Mouse (Mus musculus) heart, adult 2 months (tissue): ENCODE results near the gene Nipbl. TPM values are rescaled to one million over a fixed set of nuclear protein-coding genes. Genes with fewer than 3 reads are reported as not detected.
A peak's percentile ranks its signal among the peaks of the same experiment; 100 is the strongest.

Source experiments
- DNase-seq, 2 experiments: peaks; one replicate each; pipeline ENCODE4 v3.0.0; 2021
- H3K27ac ChIP-seq: fragments of 200-600 bp; 2 replicates; pipeline ENCODE4 v1.8.1; 2022
- H3K27me3 ChIP-seq: fragments of 200-500 bp; 2 replicates; pipeline ENCODE4 v1.6.1; 2012; ENCODE audit warnings: mild to moderate bottlenecking, low read length, inconsistent platforms, mixed read lengths; ENCODE audit not compliant: control insufficient read depth, insufficient read depth
- H3K36me3 ChIP-seq: fragments of 200-500 bp; 2 replicates; pipeline ENCODE4 v1.6.1; 2012; ENCODE audit warnings: low read length, inconsistent platforms; ENCODE audit not compliant: control insufficient read depth, insufficient read depth
- H3K4me1 ChIP-seq: fragments of 200-500 bp; 2 replicates; pipeline ENCODE4 v1.6.1; 2011; ENCODE audit warnings: low read length; ENCODE audit not compliant: control insufficient read depth, insufficient read depth
- H3K4me3 ChIP-seq: fragments of 200-600 bp; 2 replicates; pipeline ENCODE4 v1.8.1; 2022
- H3K79me2 ChIP-seq: fragments of 200-500 bp; replicated peaks from 2 replicates; pipeline ENCODE4 v1.6.1; 2012; ENCODE audit warnings: mild to moderate bottlenecking, inconsistent platforms, low read length, moderate library complexity, mixed read lengths; ENCODE audit not compliant: control insufficient read depth, insufficient read depth
- H3K9ac ChIP-seq: fragments of 200-500 bp; 2 replicates; pipeline ENCODE4 v1.6.1; 2012; ENCODE audit warnings: low read depth, mild to moderate bottlenecking, control low read depth, inconsistent platforms, low read length, mixed read lengths
- CTCF ChIP-seq: fragments of 200-600 bp; IDR thresholded peaks from 2 replicates; pipeline ENCODE4 v1.8.1; 2022; ENCODE audit warnings: antibody characterized with exemption, mild to moderate bottlenecking, moderate library complexity
- EP300 ChIP-seq: fragments of 200-500 bp; IDR thresholded peaks from 2 replicates; pipeline ENCODE4 v1.6.1; 2011; ENCODE audit warnings: low read depth, low read length, control low read depth; ENCODE audit not compliant: insufficient read depth
- POLR2A ChIP-seq: fragments of 200-500 bp; IDR thresholded peaks from 2 replicates; pipeline ENCODE4 v1.6.1; 2011; ENCODE audit warnings: mild to moderate bottlenecking, low read depth, low read length, control low read depth; ENCODE audit not compliant: insufficient read depth
- WGBS: fragments of 180-500 bp; shearing (Covaris S2); methylation state at CpG from one replicate; pipeline ENCODE4 v1.1.7; 2018; 5-methylcytosine and 5-hydroxymethylcytosine counted together
- intact Hi-C: fragments of 180-260 bp; cut with DNase I; formaldehyde crosslinking; loops from one replicate; pipeline ENCODE4 v1.15.1; 2025
- polyA plus RNA-seq: library from polyadenylated mRNA; depleted of rRNA; stranded (reverse); fragments of >200 nt; gene quantifications from 2 replicates; pipeline ENCODE4 v1.2.3, GENCODE M21; 2012
- total RNA-seq, 2 experiments: library from RNA; stranded (reverse); gene quantifications; 2 replicates each; pipeline ENCODE4 v1.2.3; 2021

Gene Nipbl
- total and polyA plus RNA-seq, 3 experiments = 4.1 to 29.5 (median 26.6) TPM

DNA sequence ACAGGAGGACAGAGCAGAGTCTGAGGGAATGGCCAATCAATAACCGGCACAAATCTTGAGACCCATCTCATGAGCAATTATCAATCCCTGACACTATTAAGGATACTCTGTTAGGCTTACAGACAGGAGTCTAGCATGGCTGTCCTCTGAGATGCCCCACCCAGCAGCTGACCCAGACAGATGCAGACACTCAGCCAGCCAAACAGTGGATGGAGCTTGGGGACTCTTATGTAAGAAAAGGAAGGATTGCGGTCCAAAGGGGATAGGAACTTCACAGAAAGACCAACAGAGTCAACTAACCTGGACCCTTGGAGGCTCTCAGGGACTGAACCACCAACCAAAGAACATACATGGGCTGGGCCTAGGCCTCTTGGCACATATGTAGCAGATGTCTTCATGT lies 42.7 kb downstream of the Nipbl start:
- peak in 1 of 2 experiments; percentile 34 for DNase-seq
- Histone ChIP-seq H3K4me1 (peaks cover 2% of the 10 kb centered on the region), H3K79me2 (peaks cover 2% of the 10 kb centered on the region; the same call in 1 of the 2 replicates), H3K27me3 (no peaks in the 10 kb centered on the region), H3K4me3 (no peak overlapping the region), H3K27ac (no peak overlapping the region), H3K36me3 (peaks cover 4% of the 10 kb centered on the region), H3K9ac (no peak overlapping the region)
- intact Hi-C loops = loop anchor here (5.0 kb wide), 1 partner anchor 41 kb away; the partner anchor contains the start of gene Nipbl
- WGBS = 84% methylated on average over 2 of the region's 2 CpGs
- TF ChIP-seq CTCF (no peak), EP300 (no peak), POLR2A (no peak)

DNA sequence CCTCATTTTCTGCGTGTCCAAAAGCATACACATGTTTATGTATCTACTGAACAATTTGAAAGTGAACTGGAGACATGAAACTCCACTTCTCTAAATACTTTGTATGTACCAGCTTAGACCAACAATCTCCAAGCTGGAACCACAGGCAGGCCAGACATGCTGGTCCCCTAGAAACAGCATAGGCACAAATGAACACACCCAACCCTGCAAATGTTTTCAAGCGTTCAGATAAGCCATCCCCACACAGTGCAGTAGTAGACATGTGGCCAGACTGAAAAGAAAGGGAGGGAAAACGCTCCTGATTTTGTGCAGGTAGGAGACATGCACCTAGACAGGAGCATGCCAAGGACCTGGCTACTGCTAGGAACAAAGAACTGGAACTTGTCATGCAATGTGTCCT lies 52.5 kb downstream of the Nipbl start:
- Histone ChIP-seq H3K79me2 (peaks cover 4% of the 10 kb centered on the region), H3K36me3 (peaks cover 2% of the 10 kb centered on the region; the same call in 1 of the 2 replicates), H3K27me3 (no peaks in the 10 kb centered on the region), H3K9ac (no peak overlapping the region), H3K27ac (no peak overlapping the region), H3K4me1 (peaks cover 4% of the 10 kb centered on the region), H3K4me3 (no peak overlapping the region)
- WGBS = 64% methylated on average over 3 of the region's 3 CpGs
- no peak for TF ChIP-seq EP300
- no peak for TF ChIP-seq CTCF
- no peak for TF ChIP-seq POLR2A
- no peak for DNase-seq
- intact Hi-C loops = no loop called here

DNA sequence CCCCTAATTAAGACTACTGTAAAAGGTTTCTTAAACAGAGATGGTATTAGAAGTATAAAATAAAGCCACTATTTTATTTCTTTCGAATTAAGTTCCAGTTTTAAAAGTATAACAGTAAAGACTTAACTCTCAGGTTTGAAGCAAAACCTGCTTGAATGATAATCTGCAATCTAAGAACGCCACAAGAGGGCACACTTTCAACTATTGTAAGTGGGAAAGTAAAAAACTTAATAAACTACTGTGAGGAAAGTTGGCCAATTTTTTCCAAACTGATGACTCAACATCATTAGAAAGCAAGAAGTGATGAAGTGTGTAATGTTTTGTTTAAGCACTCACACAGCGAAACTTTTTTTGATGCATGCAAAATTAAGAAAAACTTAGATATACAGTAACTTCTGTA lies 62.0 kb downstream of the Nipbl start:
- Histone ChIP-seq H3K9ac (no peak overlapping the region), H3K36me3 (no peaks in the 10 kb centered on the region), H3K27me3 (no peaks in the 10 kb centered on the region), H3K4me3 (no peak overlapping the region), H3K4me1 (no peaks in the 10 kb centered on the region), H3K27ac (no peak overlapping the region), H3K79me2 (peaks cover 2% of the 10 kb centered on the region; the same call in 1 of the 2 replicates)
- DNase-seq = no peak
- TF ChIP-seq CTCF (peak; percentile 87), EP300 (no peak)
- intact Hi-C loops = loop anchor here (2.0 kb wide), 2 partner anchors 63 to 207 kb away; partner anchors contain the start of gene Nipbl
- 38% methylated on average over 3 of the region's 3 CpGs for WGBS

DNA sequence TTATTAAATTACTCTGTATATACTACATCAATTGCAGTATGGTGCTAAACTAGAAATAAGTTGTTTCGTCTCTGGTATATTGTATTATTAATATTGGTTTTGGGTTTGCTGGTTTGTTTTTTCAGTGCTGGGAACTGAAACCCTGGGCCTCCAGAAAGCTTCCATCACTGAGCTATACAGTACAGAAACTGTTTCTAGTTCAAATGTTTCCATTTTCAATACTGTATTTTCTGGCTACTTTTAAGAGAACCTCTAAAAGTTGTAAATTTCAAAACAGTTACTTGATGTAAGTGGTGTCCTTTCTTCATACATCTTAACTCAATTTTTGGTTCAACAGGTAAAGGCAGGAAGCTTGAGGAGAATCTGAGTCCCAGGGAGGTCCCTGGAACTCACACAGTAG lies 68.6 kb downstream of the Nipbl start:
- no peaks in the 10 kb centered on the region for H3K36me3 ChIP-seq
- H3K27me3 ChIP-seq = no peaks in the 10 kb centered on the region
- TF ChIP-seq CTCF (no peak), POLR2A (no peak), EP300 (no peak)
- intact Hi-C loops = no loop called here
- H3K4me3 ChIP-seq = no peak overlapping the region
- peaks cover 5% of the 10 kb centered on the region for H3K79me2 ChIP-seq
- DNase-seq = no peak
- H3K9ac ChIP-seq = no peak overlapping the region
- H3K27ac ChIP-seq = no peak overlapping the region
- 0 out of 2 replicates have a peak, but pooled peaks cover 1% of the 10 kb centered on the region for H3K4me1 ChIP-seq
- WGBS = 98% methylated on average over 1 of the region's 1 CpGs

DNA sequence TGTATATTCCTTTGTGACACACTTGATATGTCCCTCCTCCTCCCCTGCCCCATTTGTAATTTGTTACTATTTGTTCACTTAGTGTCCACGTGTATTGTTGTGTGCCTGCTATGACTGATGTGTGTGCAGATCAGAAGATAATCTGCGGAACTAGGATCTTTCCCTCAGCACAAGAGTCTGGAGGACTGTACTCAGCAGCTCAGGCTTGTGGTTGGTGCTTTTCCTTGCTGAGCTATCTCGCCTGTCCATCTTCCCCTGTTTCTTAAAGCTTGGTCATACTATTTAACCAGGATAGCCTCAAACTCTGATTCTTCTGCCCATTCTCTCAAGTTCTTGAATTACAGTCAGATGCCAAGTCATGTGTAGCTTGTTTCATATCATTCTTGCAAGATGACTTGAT lies 69.5 kb downstream of the Nipbl start:
- no peaks in the 10 kb centered on the region for H3K27me3 ChIP-seq
- H3K4me3 ChIP-seq = no peak overlapping the region
- no peak for DNase-seq
- intact Hi-C loops = no loop called here
- peaks cover 5% of the 10 kb centered on the region for H3K79me2 ChIP-seq
- 71% methylated on average over 3 of the region's 3 CpGs for WGBS
- H3K27ac ChIP-seq = no peak overlapping the region
- H3K4me1 ChIP-seq = 0 out of 2 replicates have a peak, but pooled peaks cover 1% of the 10 kb centered on the region
- TF ChIP-seq POLR2A = no peak
- no peaks in the 10 kb centered on the region for H3K36me3 ChIP-seq
- H3K9ac ChIP-seq = no peak overlapping the region

DNA sequence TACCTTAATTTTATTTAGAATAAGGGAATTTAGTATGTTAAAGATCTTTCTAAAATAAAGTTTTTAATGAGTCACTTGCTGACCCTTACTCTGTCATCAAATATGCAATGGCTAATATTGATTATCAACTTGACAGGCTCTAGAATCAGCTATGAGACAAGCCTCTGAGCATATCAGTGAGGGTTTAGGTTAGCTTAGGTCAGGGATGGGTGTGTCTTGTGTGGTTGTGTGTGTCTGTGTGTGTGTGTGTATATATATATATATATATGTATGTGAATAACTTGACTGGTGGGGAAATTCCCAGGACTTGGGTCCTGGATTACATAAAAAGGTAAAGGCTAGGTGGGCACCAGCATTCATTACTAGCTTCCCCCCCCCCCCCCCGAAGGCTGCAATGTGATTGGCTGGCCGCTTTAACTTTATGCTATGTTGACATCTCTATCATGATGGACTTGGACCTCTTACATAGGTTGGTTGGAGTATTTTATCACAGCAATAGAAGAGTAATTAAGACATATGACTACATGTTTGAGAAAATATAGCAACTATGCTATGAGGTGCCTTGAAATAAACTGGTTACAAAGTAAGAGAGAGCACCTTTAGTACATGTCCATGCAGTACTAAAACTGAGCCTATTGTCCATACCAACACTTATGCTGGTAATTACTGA lies 97.0 kb downstream of the Nipbl start:
- WGBS = 87% methylated on average over 2 of the region's 2 CpGs
- no peak overlapping the region for H3K9ac ChIP-seq
- intact Hi-C loops = no loop called here
- H3K4me3 ChIP-seq = no peak overlapping the region
- no peaks in the 10 kb centered on the region for H3K27me3 ChIP-seq
- DNase-seq = no peak
- H3K27ac ChIP-seq = no peak overlapping the region
- H3K36me3 ChIP-seq = peaks cover 7% of the 10 kb centered on the region
- TF ChIP-seq EP300 (no peak), POLR2A (no peak), CTCF (no peak)
- no peaks in the 10 kb centered on the region for H3K4me1 ChIP-seq
- no peaks in the 10 kb centered on the region for H3K79me2 ChIP-seq
